Mouse (Mus musculus) heart, postnatal 25 days (tissue): ENCODE results near the gene Gja8. TPM values are rescaled to one million over a fixed set of nuclear protein-coding genes. Genes with fewer than 3 reads are reported as not detected.

ENCODE experiments used
- DNase-seq: peaks from one replicate; pipeline ENCODE4 v3.0.0; 2022; ENCODE audit warnings: low spot score
- intact Hi-C: fragments of 180-260 bp; cut with DNase I; formaldehyde crosslinking; loops from one replicate; pipeline ENCODE4 v1.15.1; 2025
- total RNA-seq, 2 experiments: library from RNA; stranded (reverse); gene quantifications; 2 replicates each; pipeline ENCODE4 v1.2.3; 2021

Gene Gja8
- total RNA-seq, 2 experiments from 2014 or later = 0.03 TPM; not detected in 1

GRCm38 (mm10) chr3:96882061-96882849 lies 43.6 kb downstream of the Gja8 start:
- intact Hi-C loops = no loop called here
- no peak for DNase-seq

GRCm38 (mm10) chr3:96881557-96881956 lies 44.3 kb downstream of the Gja8 start:
- intact Hi-C loops = no loop called here
- no peak for DNase-seq

- intact Hi-C loops = no loop called here
- DNase-seq = no peak
Measured at GRCm38 (mm10) chr3:96880385-96880784, 45.4 kb downstream of the Gja8 start.

GRCm38 (mm10) chr3:96879536-96879935 lies 46.3 kb downstream of the Gja8 start:
- intact Hi-C loops = no loop called here
- DNase-seq = no peak

- intact Hi-C loops = no loop called here
Measured at GRCm38 (mm10) chr3:96874808-96875571, 50.8 kb downstream of the Gja8 start.

GRCm38 (mm10) chr3:96872501-96872900 lies 53.3 kb downstream of the Gja8 start:
- intact Hi-C loops = no loop called here
- no peak for DNase-seq

More at GRCm38 (mm10) chr3:96874808-96875571, 50.8 kb downstream of the Gja8 start:
- no peak for DNase-seq

- intact Hi-C loops = no loop called here
- no peak for DNase-seq
Measured at GRCm38 (mm10) chr3:96871070-96871469, 54.8 kb downstream of the Gja8 start.

- DNase-seq = no peak
- intact Hi-C loops = no loop called here
Measured at GRCm38 (mm10) chr3:96870270-96870669, 55.5 kb downstream of the Gja8 start.

GRCm38 (mm10) chr3:96869091-96869490 lies 56.7 kb downstream of the Gja8 start:
- DNase-seq = no peak
- intact Hi-C loops = no loop called here

GRCm38 (mm10) chr3:96868566-96868965 lies 57.3 kb downstream of the Gja8 start:
- intact Hi-C loops = no loop called here
- no peak for DNase-seq

GRCm38 (mm10) chr3:96867863-96868262 lies 58.0 kb downstream of the Gja8 start:
- intact Hi-C loops = no loop called here
- DNase-seq = no peak

Other genes with a start within 250 kb of the Gja8 start
- gene Pias3, start 229.6 kb downstream of the Gja8 start, total RNA-seq = 10 to 100 TPM; 14.0 to 17.5 TPM
- 1 to 10 TPM; 2.3 to 3.2 TPM for gene Nudt17, start 217.5 kb downstream of the Gja8 start, total RNA-seq
- 10 to 100 TPM; 23.1 to 25.2 TPM for gene Polr3c, start 198.4 kb downstream of the Gja8 start, total RNA-seq
- 10 to 100 TPM; 22.8 to 23.3 TPM for gene Rnf115, start 198.4 kb downstream of the Gja8 start, total RNA-seq
- not detected for gene Pdzk1, start 96.7 kb downstream of the Gja8 start, total RNA-seq
- gene Cd160, start 96.7 kb downstream of the Gja8 start, total RNA-seq = not detected
- gene Gja5, start 21.3 kb downstream of the Gja8 start, total RNA-seq = 10 to 100 TPM; 14.4 to 15.3 TPM
- 10 to 100 TPM; 19.9 to 21.5 TPM for gene Gpr89, start 20.7 kb downstream of the Gja8 start, total RNA-seq
- gene Acp6, start 232.8 kb upstream of the Gja8 start, total RNA-seq = 10 to 100 TPM; 31.3 to 34.5 TPM